Mouse (Mus musculus) left cerebral cortex, adult 11 months (tissue): ENCODE results near the gene Ccdc114.
"Not testable (repeated sequence)": the region's sequence is repeated elsewhere in the genome, so short reads cannot be mapped to it uniquely, and the experiment has no call there.

ENCODE experiments used
- DNase-seq: peaks from one replicate; pipeline ENCODE4 v3.0.0; 2022; ENCODE audit warnings: low spot score

Ccdc114 gene

GRCm38 (mm10) chr7:45923762-45924428 lies at the start of gene Ccdc114:
Ccdc114 (plus strand) TSS chr7:45924072.
- DNase-seq = no peak

DNA sequence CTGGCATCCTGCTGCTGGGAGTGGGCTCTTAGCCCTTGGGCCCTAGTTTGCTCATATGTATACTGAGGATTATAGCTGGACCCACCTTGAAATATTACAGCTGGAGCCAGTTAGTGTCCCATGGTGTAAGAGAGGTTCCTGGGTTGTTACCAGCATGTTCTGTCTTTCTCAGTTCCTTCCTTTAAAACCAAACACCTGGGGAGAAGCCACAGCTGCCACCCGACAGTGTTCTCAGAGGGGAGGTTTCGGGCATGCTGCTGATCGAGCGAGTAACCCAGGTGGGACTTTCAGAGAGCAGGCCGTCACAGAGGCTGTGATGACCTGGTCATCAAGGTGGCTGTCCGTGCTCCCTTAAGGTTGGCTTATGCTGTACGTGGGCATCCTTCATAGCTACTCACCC lies 47.0 kb upstream of the Ccdc114 start:
- DNase-seq = no peak

- not testable (repeated sequence) for DNase-seq
These were observed 45.6 kb upstream of the Ccdc114 start, which contains the start of gene Grin2d for GRCm38 (mm10) chr7:45878278-45878677. Grin2d (minus strand) TSS chr7:45878378.

- DNase-seq = no peak
These were observed 43.3 kb upstream of the Ccdc114 start for GRCm38 (mm10) chr7:45880531-45880930.

GRCm38 (mm10) chr7:45881011-45881410 lies 42.9 kb upstream of the Ccdc114 start:
- no peak for DNase-seq

GRCm38 (mm10) chr7:45887246-45887645 lies 36.6 kb upstream of the Ccdc114 start:
- no peak for DNase-seq

GRCm38 (mm10) chr7:45892651-45893050 lies 31.2 kb upstream of the Ccdc114 start:
- no peak for DNase-seq

DNA sequence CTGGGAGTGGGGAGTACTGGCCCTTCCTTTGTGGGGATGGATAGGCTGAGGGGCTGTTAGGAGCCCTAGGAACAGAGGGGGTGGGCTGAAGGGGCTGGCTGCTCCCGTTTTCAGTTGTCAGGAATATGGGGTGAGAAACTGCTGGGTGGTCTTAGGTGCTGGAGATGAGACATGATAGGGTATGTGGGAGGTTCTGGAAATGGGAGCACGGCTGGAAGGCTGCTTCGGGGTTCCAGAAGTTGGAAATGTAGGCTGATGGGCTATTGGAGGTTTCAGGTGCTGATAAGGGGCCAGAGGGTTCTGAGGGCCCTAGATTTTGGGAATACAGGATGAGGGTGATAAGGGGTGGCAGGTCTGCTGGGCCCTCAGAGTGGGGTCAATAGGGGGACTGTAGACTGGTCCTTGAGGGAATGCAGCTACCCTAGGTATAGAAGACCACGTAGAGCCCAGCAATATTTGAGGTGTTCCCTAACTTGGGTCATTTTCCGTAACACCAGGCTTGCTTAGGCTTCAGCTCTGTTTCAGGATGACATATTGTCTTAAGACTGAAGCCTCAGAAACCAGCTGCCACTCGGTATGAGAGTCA lies 27.8 kb upstream of the Ccdc114 start:
- DNase-seq = no peak

DNA sequence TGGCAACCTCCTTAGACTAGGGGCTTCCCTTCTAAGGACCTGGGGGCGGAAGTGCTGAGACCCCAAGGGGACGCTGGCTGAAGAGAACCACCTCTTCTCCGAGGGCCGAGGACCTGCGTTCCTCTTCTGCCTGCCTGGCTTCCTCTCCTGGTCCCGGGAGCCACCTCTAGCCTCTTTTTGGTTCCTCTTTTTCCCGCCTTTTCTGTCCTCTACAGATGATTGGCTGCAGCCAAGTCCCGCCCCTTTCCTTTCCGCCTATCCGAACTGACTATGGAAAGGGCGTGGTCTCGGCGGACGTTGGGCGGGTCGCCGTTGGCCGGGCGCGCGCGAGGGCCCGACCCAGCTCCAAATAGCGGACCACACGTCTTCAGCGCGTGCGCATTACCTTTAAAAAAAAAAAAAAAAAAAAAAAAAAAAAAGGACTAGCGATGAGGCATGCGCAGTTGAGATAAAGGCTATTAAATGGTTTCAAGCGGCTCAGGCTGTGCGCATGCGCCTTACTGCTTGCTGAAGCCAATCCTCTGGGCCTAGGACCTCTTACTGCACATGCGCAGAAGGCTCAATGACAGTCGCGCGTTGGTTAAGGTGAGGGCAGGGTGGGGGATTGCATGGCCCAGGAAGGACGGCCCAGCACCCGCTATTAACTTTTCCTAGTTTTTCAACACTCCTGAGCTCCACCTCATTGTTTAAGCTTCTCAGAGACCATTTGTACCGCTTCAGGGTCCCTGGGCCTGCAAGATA lies 27.2 kb upstream of the Ccdc114 start, which contains the start of the genes Syngr4 and Tmem143:
Gene Syngr4, minus strand, starts transcription at position 198 of the 741 bp plus-strand sequence.
Gene Tmem143, plus strand, starts transcription at position 425 of the 741 bp plus-strand sequence.
- DNase-seq = peak; percentile 95

DNA sequence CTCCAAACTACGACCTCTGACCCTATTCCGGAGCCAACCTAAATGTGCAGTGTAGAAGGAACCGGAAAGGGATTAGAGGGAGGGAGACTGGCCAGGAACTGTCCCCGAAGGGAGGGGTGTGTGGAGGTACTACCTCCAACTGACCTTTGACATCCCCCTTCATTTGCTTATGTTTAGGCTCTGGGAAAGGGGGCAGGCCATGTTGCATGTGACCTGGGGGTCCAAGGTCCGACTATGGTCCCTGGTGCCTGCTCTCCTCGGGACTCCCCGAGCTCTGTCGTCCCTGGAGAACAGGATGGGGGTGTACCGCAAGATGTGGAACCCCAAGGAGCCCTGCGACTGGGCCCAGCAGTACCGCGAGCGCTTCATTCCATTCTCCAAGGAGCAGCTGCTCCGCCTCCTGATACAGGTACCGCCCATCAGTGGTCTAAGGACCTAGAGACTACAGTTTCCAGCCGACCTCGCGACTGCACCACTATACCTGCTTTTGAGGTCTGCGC lies 26.6 kb upstream of the Ccdc114 start:
- peak; percentile 62 for DNase-seq

GRCm38 (mm10) chr7:45898125-45898524 lies 25.7 kb upstream of the Ccdc114 start:
- not testable (repeated sequence) for DNase-seq

GRCm38 (mm10) chr7:45901562-45901961 lies 22.3 kb upstream of the Ccdc114 start:
- no peak for DNase-seq

DNA sequence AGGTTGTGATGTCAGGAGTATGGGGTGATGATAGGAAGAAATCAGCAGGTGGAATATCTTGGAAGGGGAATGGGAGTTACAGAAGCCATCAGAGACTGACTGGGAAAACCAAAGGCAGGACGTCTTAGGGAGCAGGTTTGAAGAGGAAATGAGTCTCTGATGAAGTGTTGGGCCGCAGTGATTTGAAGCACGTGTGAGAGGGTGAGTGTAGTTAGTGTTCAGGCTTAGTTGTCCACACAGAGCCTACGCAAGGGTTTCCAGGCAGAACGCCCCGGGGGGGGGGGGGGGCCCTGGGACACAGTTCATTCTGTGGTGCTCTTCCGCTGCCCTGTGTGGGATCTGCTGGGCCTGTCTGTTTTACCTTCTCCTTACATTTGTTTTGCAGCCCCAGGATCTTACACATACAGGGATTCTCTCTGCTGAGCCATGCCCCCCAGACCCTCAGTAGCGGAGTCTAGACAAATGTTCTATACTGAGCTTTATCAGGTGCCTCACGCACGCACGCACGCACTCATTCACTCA lies 21.3 kb upstream of the Ccdc114 start:
- no peak for DNase-seq

- DNase-seq = no peak
These were observed 17.2 kb upstream of the Ccdc114 start for GRCm38 (mm10) chr7:45906622-45907021.

DNA sequence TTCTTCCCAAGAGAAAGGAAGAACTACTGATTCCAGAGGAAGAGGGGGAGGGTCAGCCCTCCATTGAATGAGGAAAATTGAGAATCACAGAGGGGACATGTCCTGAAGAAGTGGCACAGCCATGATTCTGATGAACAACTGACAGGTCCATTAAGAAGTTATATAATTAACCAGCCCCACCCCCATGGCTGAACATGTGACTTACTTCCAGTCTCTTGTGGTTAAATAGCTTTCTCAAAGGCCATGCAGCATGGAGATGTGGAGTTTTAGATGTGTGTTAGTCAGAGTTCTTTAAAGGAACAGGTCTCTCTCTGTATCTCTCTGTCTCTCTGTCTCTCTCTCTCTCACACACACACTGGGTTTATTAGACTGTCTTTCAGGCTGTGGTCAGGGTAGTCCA lies 15.5 kb upstream of the Ccdc114 start:
- no peak for DNase-seq

DNA sequence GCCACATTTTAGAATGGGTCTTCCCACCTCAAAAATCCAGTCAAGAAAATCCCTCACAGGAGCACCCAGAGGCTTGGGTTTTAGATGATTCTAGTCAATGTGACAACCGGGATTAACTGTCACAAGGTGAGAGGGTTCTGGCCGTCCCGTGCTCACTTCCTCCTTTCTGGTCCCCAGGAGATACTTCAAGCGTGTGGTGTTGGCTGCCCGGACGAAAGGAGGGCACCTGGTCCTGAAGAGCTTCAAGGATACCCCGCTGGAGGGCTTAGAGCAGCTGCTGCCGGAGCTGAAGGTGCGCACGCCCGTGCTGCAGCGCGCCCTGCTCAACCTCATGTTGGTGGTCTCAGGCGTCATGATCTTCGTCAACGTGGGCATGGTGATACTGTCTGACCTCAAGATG lies 14.7 kb upstream of the Ccdc114 start:
- DNase-seq = no peak

GRCm38 (mm10) chr7:45914067-45914466 lies 9.8 kb upstream of the Ccdc114 start:
- DNase-seq = no peak

DNA sequence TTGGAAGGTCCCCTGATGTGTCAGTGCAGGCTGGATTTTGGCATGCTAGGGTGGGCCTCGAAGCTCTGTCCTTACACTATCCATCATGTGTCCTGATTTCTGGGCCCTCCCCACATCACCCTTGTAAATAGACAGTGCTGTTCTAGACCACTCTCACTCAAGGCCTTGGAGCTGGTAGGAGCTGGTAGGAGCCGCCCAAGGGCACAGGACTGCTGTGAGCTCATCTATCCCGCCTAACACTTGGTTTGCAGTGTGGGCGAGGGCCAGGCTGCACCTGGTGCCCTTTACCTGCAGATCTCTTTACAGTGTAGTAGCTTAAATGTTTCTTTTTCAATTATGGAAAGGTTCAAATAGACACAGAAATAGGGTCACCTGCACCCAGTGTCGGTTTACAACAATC lies 8.9 kb upstream of the Ccdc114 start:
- no peak for DNase-seq

DNA sequence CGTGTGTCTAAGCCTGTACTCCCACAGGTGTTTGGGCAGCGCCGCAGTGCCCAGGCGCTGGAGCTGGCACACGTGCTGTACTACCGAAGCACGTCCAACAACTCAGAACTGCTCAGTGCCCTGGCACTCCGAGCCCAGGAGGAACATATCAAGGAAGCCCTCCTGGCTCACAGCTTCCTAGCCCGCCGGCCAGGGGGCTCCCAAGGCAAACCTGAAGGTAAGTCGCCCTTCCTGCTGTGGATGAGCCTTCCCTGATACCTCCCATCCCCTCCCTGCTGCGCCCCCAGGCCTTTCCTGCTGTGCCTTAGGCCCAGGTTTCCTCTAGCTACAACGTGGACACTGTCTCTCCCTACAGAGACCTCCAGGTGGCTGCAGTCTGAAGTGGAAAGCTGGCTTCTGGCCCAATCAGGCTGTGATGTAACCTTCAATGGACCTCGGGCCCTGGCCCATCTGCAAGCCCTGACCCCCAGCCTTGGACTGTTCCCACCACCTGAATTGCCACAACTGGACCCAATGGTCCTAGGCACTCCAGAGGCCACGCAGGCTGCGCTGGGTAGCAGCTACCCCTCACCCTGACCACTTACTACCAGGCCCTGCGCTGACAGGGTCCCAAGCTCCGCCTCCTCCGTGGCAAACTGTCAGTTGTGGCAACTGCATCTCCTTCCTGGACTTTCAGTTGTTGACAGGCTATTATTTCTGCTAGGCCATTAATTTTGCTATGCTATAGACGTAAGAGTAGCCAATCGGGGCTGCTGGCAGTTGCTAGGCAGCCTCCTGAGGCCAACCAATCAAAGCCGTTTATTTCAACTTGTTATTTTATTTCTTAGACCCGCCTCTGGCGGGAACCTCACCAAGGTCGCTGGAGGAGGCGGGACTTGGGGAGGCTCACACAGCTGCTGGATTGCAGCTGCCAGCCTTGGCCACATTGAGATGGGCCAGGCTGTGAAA lies 7.5 kb upstream of the Ccdc114 start:
- peak; percentile 81 for DNase-seq

DNA sequence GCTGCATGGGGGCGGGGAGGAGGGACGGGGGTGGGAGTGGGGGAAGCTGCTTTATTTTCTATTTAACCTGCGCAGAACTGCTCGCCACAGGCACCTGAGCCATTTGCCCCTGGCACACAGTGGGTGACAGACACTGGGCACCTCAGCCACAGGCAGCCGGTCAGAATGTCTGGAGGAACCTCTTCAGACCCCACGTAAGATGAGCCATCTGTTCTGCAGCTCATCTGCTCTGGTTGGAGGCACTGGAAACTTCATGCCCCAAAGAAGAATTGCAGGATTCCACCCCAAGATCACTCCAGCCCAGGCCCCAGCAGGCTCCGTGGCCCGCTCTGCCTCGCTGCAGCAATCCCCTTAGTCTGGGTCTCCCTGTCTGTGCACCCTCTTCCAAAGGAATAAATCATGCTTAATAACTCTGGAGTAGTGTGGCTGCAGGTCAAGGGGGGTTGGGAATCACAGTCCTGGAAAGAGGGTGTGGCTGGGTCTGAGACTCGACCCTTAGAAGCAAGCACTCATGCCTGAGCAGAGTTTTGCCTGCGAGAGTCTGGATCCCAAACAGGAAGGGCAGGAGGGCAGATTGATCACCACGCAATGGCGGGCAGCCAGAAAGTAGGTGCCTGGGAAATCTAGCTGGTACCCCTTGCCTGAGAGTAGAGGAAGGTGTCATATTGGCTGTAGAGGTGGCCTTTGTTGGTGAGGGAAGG lies 6.7 kb upstream of the Ccdc114 start:
- DNase-seq = no peak

DNA sequence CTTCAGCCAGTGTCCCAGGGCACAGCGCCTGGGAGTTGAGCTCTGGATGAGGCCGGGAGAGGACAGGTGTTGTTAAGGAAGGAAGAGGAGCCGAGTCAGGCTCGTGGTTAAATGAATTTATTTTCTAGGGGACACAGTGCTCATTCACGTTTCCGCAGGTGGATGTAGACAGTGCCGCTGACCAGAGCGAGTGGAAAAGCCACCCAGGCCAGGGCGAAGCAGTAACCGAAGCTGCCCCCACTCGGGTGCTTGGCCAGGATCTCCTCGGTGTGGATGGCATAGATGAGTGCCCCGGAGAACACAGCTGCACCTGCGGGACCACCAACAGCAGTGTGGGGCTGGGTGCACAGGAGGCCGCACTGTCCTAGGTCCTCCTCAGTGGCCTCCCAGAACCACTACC lies 5.9 kb upstream of the Ccdc114 start:
- no peak for DNase-seq
